Mouse (Mus musculus): Measurements from ENCODE around the gene Shroom4.
A peak's percentile ranks its signal among the peaks of the same experiment; 100 is the strongest.

The Shroom4 gene

GRCm38 (mm10) chrX:6495456-6495855, 95.8 kb downstream of the Shroom4 start:
- no peak for DNase-seq (ENCODE audit: low spot score)

DNA sequence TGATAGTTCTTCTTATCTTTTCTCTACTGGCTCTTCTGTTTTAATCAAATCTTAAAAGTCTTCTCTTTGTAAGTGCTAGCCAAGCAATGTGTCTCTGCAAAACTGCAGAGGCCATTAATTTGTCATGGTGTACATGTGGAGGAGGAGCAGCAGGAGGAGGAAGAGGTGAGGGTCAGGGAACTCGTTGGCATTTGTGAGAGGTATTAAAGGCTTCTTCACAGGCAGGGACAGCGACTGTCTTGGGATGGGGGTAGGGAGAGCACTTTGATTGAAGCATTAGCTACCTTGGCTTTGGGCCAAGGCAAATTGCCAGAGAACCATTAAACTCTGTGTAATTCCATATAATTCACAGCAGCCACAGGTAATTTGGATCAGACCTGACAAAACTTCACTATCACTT, 96.7 kb downstream of the Shroom4 start:
- no peak for DNase-seq (ENCODE audit: low spot score)

DNA sequence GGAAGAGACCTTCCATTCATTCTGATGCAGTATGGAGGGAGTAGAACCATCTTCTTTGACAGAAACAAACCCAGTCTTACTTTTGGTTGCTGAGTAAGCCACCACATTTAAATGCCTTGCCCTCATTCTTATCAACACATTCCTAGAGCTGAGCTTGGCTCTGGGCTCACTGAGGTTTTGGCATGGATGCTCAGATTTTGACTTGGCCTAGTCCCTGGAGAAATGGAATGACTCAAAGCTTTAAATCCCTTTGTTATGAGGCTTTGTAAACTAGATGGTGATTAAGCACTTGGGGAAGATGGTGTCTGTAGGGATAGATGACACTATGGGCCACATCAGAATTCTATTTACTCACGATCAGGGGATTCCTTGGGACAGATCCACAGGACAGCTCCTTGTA, 102.2 kb downstream of the Shroom4 start:
- DNase-seq (ENCODE audit: low spot score), result no peak

GRCm38 (mm10) chrX:6517217-6517616, 117.6 kb downstream of the Shroom4 start:
- DNase-seq (ENCODE audit: low spot score), result no peak

GRCm38 (mm10) chrX:6518421-6518820, 118.8 kb downstream of the Shroom4 start:
- no peak for DNase-seq (ENCODE audit: low spot score)

- DNase-seq (ENCODE audit: low spot score), result peak; percentile 35
Measured at GRCm38 (mm10) chrX:6522935-6523334, 123.3 kb downstream of the Shroom4 start.

DNA sequence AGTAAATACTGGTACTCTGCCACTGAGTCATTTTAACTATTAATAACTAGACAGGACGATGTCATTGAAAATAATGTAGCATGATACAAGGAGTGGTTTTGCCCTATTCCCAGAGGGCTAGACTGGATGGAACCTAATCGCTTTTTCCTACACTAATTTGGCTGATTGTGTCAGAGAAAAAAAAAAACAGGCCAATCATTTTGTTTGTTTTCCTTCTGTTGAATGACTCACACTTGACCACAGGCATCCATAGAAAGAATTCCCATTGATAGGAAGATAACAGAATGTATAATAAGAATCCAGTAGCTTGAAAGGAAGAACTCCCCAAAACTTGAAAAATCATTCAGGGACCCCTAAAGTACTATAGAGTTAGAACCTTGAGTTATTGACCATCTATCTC, 137.0 kb downstream of the Shroom4 start:
- no peak for DNase-seq (ENCODE audit: low spot score)

DNA sequence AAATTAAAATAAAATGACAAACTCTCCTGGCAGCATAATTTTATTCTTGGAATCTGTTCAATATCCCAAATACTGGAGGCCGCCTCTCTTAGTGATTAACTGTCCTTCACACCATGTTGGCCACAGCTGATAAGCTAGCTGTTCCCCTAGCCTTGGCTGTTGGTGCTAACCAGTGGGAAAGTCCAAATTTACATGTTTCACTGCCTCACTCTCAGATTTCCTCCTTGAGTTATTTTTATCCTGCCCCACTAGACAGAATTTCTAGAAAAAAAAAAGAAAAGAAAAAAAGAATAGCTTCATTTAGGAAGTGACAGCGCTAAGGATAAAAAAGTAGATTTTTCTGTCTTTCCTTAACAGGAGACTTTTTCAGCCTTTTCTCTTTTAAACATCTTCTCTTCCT, 138.0 kb downstream of the Shroom4 start:
- DNase-seq (ENCODE audit: low spot score), result no peak

GRCm38 (mm10) chrX:6565066-6565465, 165.4 kb downstream of the Shroom4 start:
- no peak for DNase-seq (ENCODE audit: low spot score)

DNA sequence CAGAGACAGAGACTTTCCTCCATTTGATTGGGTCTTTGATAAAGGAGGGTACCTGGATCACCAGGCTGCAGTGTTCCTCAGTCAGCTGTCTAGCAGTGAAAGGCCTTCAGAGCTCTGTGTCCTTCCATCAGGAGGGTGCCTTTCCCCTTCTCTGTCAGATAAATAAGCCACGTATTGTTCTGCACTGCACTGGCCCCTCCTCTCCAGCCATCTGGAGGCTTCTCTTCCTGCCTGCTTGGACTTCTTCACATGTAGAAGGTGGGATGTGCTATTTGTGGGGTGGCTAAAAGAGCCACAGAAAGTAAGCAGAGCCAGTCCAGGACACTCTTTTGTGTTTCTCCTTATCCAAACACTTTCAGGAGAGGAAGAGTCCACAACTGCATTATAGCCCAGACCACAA, 174.9 kb downstream of the Shroom4 start:
- no peak for DNase-seq (ENCODE audit: low spot score)

GRCm38 (mm10) chrX:6577001-6577400, 177.3 kb downstream of the Shroom4 start:
- DNase-seq (ENCODE audit: low spot score), result no peak

- DNase-seq (ENCODE audit: low spot score), result no peak
Measured at GRCm38 (mm10) chrX:6580671-6581070, 181.0 kb downstream of the Shroom4 start.

GRCm38 (mm10) chrX:6581181-6581580, 181.5 kb downstream of the Shroom4 start:
- DNase-seq (ENCODE audit: low spot score), result no peak

- DNase-seq (ENCODE audit: low spot score), result no peak
Measured at GRCm38 (mm10) chrX:6582646-6583045, 183.0 kb downstream of the Shroom4 start.

DNA sequence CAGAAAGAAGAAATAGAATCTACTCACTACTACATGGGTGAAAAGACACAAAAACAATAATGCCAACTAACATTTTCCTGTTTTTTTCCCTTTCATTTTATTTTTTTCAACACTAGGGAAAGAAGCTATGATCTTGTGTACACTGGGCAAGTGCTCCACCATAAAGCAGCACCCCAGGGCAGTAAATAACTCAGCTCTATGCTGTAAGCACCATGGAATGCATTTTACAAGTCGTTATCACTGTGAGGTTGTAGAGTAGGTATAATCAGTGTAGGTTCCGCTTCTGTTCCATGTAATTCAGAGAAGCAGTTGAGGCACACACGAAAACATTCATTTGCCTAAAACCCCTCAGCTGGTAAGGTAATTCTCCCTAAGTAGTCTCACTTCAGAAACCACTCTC, 194.5 kb downstream of the Shroom4 start:
- no peak for DNase-seq (ENCODE audit: low spot score)

DNA sequence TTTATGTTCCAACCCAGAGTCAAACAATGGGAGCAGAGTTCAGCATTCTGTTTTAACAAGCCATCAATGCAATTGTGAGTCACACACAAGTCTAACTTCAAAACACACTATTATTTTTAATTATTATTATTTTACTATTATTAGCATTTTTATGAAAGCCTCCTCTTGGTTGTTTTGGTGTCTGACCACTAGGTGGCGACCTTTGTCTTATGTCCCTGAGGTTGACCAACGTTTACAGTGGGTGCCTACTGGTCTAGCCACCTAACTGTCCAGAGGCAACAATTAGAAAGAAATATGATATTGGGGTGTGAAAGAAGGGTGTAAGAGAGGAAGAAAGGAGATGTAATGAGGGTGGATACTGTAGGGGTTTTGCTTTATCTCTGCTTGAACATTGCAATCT, 254.4 kb downstream of the Shroom4 start:
- DNase-seq (ENCODE audit: low spot score), result peak; percentile 40

- DNase-seq (ENCODE audit: low spot score), result no peak
Measured at GRCm38 (mm10) chrX:6658820-6659324, 259.2 kb downstream of the Shroom4 start.
